Mouse (Mus musculus) testis, adult 2 months (tissue): ENCODE data around the gene Tjp1. TPM values are rescaled to one million over a fixed set of nuclear protein-coding genes. Genes with fewer than 3 reads are reported as not detected.
A peak's percentile ranks its signal among the peaks of the same experiment; 100 is the strongest.

Experiments
- H3K27ac ChIP-seq: fragments of 200-500 bp; 2 replicates; pipeline ENCODE4 v1.5.1; 2012; ENCODE audit warnings: low read depth, low read length; ENCODE audit not compliant: control insufficient read depth, insufficient read depth
- H3K27me3 ChIP-seq: fragments of 200-500 bp; 2 replicates; pipeline ENCODE4 v1.6.1; 2012; ENCODE audit warnings: mild to moderate bottlenecking, low read length, moderate library complexity; ENCODE audit not compliant: control insufficient read depth, insufficient read depth
- H3K36me3 ChIP-seq: fragments of 200-500 bp; 2 replicates; pipeline ENCODE4 v1.6.1; 2012; ENCODE audit warnings: mild to moderate bottlenecking, low read length; ENCODE audit not compliant: control insufficient read depth, insufficient read depth
- H3K4me1 ChIP-seq: fragments of 200-500 bp; 2 replicates; pipeline ENCODE4 v1.6.1; 2012; ENCODE audit warnings: low read length; ENCODE audit not compliant: control insufficient read depth, insufficient read depth
- H3K4me3 ChIP-seq: fragments of 200-500 bp; 2 replicates; pipeline ENCODE4 v1.5.1; 2012; ENCODE audit warnings: low read depth, mild to moderate bottlenecking, low read length, moderate library complexity, mixed read lengths; ENCODE audit not compliant: control insufficient read depth
- CTCF ChIP-seq: fragments of 200-500 bp; IDR thresholded peaks from 2 replicates; pipeline ENCODE4 v1.5.1; 2012; ENCODE audit warnings: low read depth, mild to moderate bottlenecking, inconsistent platforms, low read length, moderate library complexity; ENCODE audit not compliant: control insufficient read depth, insufficient read depth, insufficient replicate concordance
- POLR2A ChIP-seq: fragments of 200-500 bp; IDR thresholded peaks from 2 replicates; pipeline ENCODE4 v1.6.1; 2012; ENCODE audit warnings: low read depth, mild to moderate bottlenecking, inconsistent platforms, low read length, moderate library complexity; ENCODE audit not compliant: control insufficient read depth
- polyA plus RNA-seq: library from polyadenylated mRNA; depleted of rRNA; stranded (reverse); fragments of >200 nt; gene quantifications from 2 replicates; pipeline ENCODE4 v1.2.3, GENCODE M21; 2012

Tjp1 gene
- polyA plus RNA-seq, 1 experiment = 29.3 TPM

DNA sequence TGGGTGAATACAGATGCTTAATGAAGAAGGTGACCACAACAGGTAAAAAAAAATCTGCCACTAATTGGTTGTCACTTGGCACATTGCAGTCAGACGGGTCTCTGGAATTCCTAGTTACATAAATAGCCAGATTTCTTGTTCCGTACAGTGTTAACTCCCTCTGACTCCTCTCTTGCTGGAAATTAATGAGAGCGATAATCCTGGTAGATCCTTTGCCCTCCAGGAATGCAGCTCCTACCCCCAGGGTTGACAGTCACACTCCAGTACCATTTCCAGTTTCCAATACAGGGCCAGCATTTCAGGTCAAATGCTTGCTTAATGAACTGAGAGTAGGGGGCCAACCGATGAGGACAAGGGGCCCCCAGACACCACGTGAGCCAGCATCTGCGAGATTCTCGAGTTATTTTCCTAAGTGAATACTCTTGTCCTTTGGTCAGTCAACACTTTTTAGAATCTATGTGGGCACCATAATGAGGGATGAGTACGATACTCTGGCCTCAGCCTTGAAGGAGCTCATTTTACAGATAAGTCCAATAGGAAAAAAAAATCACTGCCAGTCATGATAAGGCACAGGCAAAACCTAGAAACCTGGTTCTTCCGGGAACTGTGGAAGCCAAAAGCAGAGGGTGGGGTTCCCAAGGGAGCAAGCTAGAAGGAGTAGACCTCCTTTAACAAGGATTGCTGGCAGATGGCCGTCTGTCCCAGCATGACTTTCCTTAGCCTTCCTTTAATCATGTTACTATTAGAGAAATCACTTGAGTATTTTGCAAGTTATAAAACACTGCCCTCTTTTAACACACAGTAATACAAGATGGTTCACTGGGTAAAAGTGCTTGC, 24.9 kb downstream of the Tjp1 start:
- Histone ChIP-seq H3K27me3 (no peaks in the 10 kb centered on the region), H3K36me3 (no peaks in the 10 kb centered on the region), H3K4me3 (no peak overlapping the region), H3K4me1 (no peaks in the 10 kb centered on the region), H3K27ac (no peak overlapping the region)
- no peak for TF ChIP-seq CTCF
- TF ChIP-seq POLR2A = no peak

DNA sequence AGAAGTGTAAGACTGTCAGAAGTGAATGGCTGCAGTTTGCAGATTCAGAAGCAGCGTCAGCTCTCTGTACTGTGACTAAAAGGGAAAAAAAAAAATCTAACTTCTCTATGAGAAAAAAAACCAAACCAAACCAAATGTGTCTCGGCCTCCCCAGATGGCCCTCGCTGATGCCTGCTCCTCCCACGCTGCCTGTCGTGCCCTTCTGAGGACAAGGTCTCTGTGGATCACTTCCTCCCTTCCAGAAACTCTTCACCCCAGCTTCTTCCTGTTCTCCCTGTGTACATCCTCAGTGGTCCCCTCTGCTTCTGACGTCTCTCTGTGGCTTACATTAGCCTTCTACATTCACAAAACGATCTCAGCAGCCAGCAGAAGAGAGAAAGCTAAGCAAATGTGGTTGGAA, 26.8 kb downstream of the Tjp1 start:
- Histone ChIP-seq H3K27me3 (no peaks in the 10 kb centered on the region), H3K27ac (no peak overlapping the region), H3K4me1 (peaks cover 2% of the 10 kb centered on the region), H3K4me3 (no peak overlapping the region), H3K36me3 (no peaks in the 10 kb centered on the region)
- no peak for TF ChIP-seq CTCF
- no peak for TF ChIP-seq POLR2A

DNA sequence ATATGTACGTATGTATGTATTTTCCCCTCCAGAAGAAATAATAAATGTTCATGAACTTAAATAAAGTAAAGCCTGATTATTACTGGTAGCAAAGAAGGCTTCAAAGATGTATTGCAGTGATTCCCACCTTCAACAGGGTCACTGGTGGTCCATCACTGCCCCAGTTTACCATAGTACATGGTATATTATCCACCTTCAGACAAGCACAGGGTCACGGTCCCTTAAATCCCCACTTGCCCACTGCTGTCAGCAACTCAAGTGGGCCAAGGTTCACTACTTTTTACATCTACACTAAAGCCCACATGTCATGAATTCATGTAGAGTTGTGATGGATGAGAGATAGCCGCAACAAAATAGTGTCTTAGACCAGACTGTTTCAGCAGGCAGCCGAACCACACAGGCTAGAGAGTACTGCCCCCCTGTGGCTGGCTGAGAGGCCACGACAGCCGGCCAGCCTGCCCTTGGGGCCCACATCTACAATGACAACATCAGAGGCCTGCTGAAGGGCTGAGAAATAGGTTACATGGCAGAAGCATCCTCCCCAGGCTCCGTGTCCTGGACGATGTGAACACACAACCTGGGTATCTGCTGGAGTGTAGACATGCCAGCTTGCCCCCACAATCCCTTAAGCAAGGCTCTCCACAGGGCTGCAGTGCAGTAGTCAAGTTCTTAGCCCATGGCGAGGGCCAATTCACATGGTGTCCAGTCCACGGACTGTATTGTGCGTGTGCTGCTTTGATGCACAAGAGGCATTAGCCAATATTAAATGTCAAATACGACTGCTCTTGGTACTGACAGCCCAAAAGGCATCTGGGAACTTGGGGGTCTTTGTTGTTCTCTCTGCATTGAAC, 29.6 kb downstream of the Tjp1 start:
- Histone ChIP-seq H3K27me3 (no peaks in the 10 kb centered on the region), H3K27ac (no peak overlapping the region), H3K4me1 (peaks cover 2% of the 10 kb centered on the region), H3K36me3 (no peaks in the 10 kb centered on the region), H3K4me3 (no peak overlapping the region)
- TF ChIP-seq CTCF = peak; percentile 28; the same call in 1 of the 2 replicates
- no peak for TF ChIP-seq POLR2A

GRCm38 (mm10) chr7:65490526-65490925, 37.1 kb downstream of the Tjp1 start:
- no peak for TF ChIP-seq POLR2A
- TF ChIP-seq CTCF = no peak

DNA sequence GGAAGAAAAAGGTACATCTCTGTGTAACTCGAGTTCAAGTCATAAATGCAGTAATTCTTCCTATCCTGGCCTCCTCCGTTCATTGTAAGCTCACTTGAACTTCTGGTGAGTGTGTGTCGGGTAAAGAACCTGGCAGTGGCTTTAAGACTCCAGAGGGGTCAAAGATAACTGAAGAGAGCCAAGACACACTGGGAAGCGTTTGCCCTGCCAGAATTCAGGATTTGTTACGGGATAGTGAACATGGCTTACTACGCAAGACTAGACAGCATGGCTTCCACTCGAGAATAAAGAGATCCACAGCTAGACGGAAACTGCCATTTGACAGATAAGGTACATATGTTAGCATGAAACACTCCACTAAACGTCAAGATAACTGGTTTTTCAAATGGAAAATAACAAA, 37.8 kb downstream of the Tjp1 start:
- Histone ChIP-seq H3K36me3 (no peaks in the 10 kb centered on the region), H3K27me3 (no peaks in the 10 kb centered on the region), H3K27ac (no peak overlapping the region), H3K4me1 (peaks cover 8% of the 10 kb centered on the region), H3K4me3 (no peak overlapping the region)
- TF ChIP-seq CTCF (no peak), POLR2A (no peak)

More at GRCm38 (mm10) chr7:65490526-65490925, 37.1 kb downstream of the Tjp1 start:
- Histone ChIP-seq H3K36me3 (no peaks in the 10 kb centered on the region), H3K4me1 (peaks cover 8% of the 10 kb centered on the region), H3K27ac (no peak overlapping the region), H3K27me3 (no peaks in the 10 kb centered on the region), H3K4me3 (peak overlapping the region; percentile 65)

DNA sequence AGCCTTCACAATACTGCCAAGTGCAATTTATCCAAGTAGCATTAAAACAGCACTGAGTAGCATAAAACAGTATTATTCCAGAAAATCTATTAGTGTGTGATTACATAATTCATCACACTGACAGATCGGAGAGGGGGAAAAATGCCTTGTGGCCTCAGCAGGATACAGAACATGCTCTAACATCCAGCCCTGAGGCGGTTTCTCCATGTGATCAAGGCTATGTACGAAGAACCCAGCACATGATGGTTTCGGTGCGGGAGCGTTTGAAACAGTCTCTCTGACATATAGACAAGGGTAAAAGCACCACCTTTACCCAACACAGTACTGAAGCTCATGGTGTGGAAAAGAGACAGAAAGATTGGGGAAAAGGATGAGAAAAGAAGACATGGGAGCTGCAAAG, 38.4 kb downstream of the Tjp1 start:
- H3K4me1 ChIP-seq = peaks cover 8% of the 10 kb centered on the region
- no peak overlapping the region for H3K27ac ChIP-seq
- H3K36me3 ChIP-seq = no peaks in the 10 kb centered on the region
- TF ChIP-seq CTCF (no peak), POLR2A (no peak)
- H3K27me3 ChIP-seq = no peaks in the 10 kb centered on the region
- H3K4me3 ChIP-seq = no peak overlapping the region

- no peak for TF ChIP-seq POLR2A
- no peak for TF ChIP-seq CTCF
- H3K27ac ChIP-seq = no peak overlapping the region
Observed at GRCm38 (mm10) chr7:65486259-65486681, 41.3 kb downstream of the Tjp1 start.

More at GRCm38 (mm10) chr7:65486259-65486681, 41.3 kb downstream of the Tjp1 start:
- Histone ChIP-seq H3K27me3 (no peaks in the 10 kb centered on the region), H3K4me3 (peak overlapping the region; percentile 37; the same call in 1 of the 2 replicates), H3K4me1 (peaks cover 8% of the 10 kb centered on the region), H3K36me3 (no peaks in the 10 kb centered on the region)
